Mouse (Mus musculus) MEL (cell line): Measurements from ENCODE around the gene Cacna1c. TPM values are rescaled to one million over a fixed set of nuclear protein-coding genes. Genes with fewer than 3 reads are reported as not detected.

ENCODE experiments used
- DNase-seq: peaks from one replicate; pipeline ENCODE4 v3.0.0; 2011; ENCODE audit warnings: low read depth, low spot score
- H3K27ac ChIP-seq: 2 replicates; pipeline ENCODE4 v1.5.1; 2012; ENCODE audit warnings: low read depth, mild to moderate bottlenecking, control low read depth, low read length, moderate library complexity; ENCODE audit not compliant: control insufficient read depth
- H3K27me3 ChIP-seq, 2 experiments: fragments of 150-350 bp in 1 of 2; sonication (generic) in 1 of 2; 2 replicates each; pipeline ENCODE4 v1.6.1; 2012; ENCODE audit warnings: low read length in 2 of 2, mild to moderate bottlenecking in 2 of 2, improper control_type of control experiment in 1 of 2, moderate library complexity in 1 of 2; ENCODE audit not compliant: insufficient read depth in 2 of 2, control insufficient read depth in 1 of 2
- H3K36me3 ChIP-seq, 2 experiments: 2 replicates each; pipeline ENCODE4 v1.6.1; 2012 to 2014; ENCODE audit warnings: low read length in 2 of 2, improper control_type of control experiment in 1 of 2, inconsistent platforms in 1 of 2, mild to moderate bottlenecking in 1 of 2; ENCODE audit not compliant: insufficient read depth in 2 of 2, control insufficient read depth in 1 of 2
- H3K4me1 ChIP-seq, 2 experiments: fragments of 150-350 bp in 1 of 2; sonication (generic) in 1 of 2; 2 replicates each; pipeline ENCODE4 v1.6.1; 2012; ENCODE audit warnings: low read length in 2 of 2, improper control_type of control experiment in 1 of 2, mild to moderate bottlenecking in 1 of 2; ENCODE audit not compliant: insufficient read depth in 2 of 2, control insufficient read depth in 1 of 2
- H3K4me3 ChIP-seq, 2 experiments: fragments of 150-350 bp in 1 of 2; sonication (generic) in 1 of 2; 2 replicates each; pipeline ENCODE4 v1.5.1; 2012; ENCODE audit warnings: low read depth in 2 of 2, low read length in 2 of 2, mild to moderate bottlenecking in 2 of 2, moderate library complexity in 2 of 2, control low read depth in 1 of 2, improper control_type of control experiment in 1 of 2; ENCODE audit not compliant: control insufficient read depth in 1 of 2, insufficient read depth in 1 of 2
- H3K79me2 ChIP-seq: 2 replicates; pipeline ENCODE4 v1.6.1; 2012; ENCODE audit warnings: mild to moderate bottlenecking, low read length, moderate library complexity; ENCODE audit not compliant: control insufficient read depth, poor library complexity, insufficient read depth
- H3K9ac ChIP-seq: 2 replicates; pipeline ENCODE4 v1.6.1; 2012; ENCODE audit warnings: low read depth, mild to moderate bottlenecking, control low read depth, low read length, moderate library complexity; ENCODE audit not compliant: control insufficient read depth, poor library complexity, severe bottlenecking
- H3K9me3 ChIP-seq: fragments of 150-350 bp; sonication (generic); replicated peaks from 2 replicates; pipeline ENCODE4 v1.6.1; 2012; ENCODE audit warnings: mild to moderate bottlenecking, low read length, improper control_type of control experiment, moderate library complexity; ENCODE audit not compliant: insufficient read depth
- BHLHE40 ChIP-seq: IDR thresholded peaks from 2 replicates; pipeline ENCODE4 v1.6.1; 2012; ENCODE audit warnings: low read depth, mild to moderate bottlenecking, inconsistent platforms, low read length, improper control_type of control experiment, borderline replicate concordance
- CHD1 ChIP-seq: IDR thresholded peaks from 2 replicates; pipeline ENCODE4 v1.6.1; 2012; ENCODE audit warnings: low read depth, mild to moderate bottlenecking, inconsistent platforms, low read length, improper control_type of control experiment
- CTCF ChIP-seq, 3 experiments: IDR thresholded peaks in 2 of 3; conservative IDR thresholded peaks in 1 of 3; 2 replicates each; pipeline ENCODE4 v1.5.1; 2011 to 2012; ENCODE audit warnings: low read length in 3 of 3, low read depth in 2 of 3, mild to moderate bottlenecking in 2 of 3, improper control_type of control experiment in 1 of 3, inconsistent platforms in 1 of 3, mixed read lengths in 1 of 3, moderate library complexity in 1 of 3; ENCODE audit not compliant: control insufficient read depth in 1 of 3, insufficient read depth in 1 of 3, poor library complexity in 1 of 3, severe bottlenecking in 1 of 3
- E2F4 ChIP-seq: IDR thresholded peaks from 2 replicates; pipeline ENCODE4 v1.6.1; 2011; ENCODE audit warnings: low read depth, low read length, improper control_type of control experiment, borderline replicate concordance
- GATA1 ChIP-seq: IDR thresholded peaks from 2 replicates; pipeline ENCODE4 v1.6.1; 2011; ENCODE audit warnings: low read depth, low read length, improper control_type of control experiment
- MAX ChIP-seq: IDR thresholded peaks from 2 replicates; pipeline ENCODE4 v1.6.1; 2011; ENCODE audit warnings: low read length, improper control_type of control experiment
- MXI1 ChIP-seq: IDR thresholded peaks from 2 replicates; pipeline ENCODE4 v1.6.1; 2011; ENCODE audit warnings: mild to moderate bottlenecking, low read depth, low read length, improper control_type of control experiment
- MYC ChIP-seq: IDR thresholded peaks from 2 replicates; pipeline ENCODE4 v1.6.1; 2011; ENCODE audit warnings: low read depth, mild to moderate bottlenecking, low read length, improper control_type of control experiment, moderate library complexity
- POLR2A ChIP-seq, 2 experiments: IDR thresholded peaks; 2 replicates each; pipeline ENCODE4 v1.6.1; 2011 to 2012; ENCODE audit warnings: low read length in 2 of 2, mild to moderate bottlenecking in 2 of 2, control low read depth in 1 of 2, improper control_type of control experiment in 1 of 2, low read depth in 1 of 2, moderate library complexity in 1 of 2; ENCODE audit not compliant: control insufficient read depth in 1 of 2, insufficient read depth in 1 of 2, poor library complexity in 1 of 2
- POLR2AphosphoS5 ChIP-seq: IDR thresholded peaks from 2 replicates; pipeline ENCODE4 v1.6.1; 2012; ENCODE audit warnings: low read depth, borderline replicate concordance, mild to moderate bottlenecking, inconsistent platforms, low read length, moderate library complexity, mixed read lengths
- SMC3 ChIP-seq: IDR thresholded peaks from 2 replicates; pipeline ENCODE4 v1.6.1; 2011; ENCODE audit warnings: low read depth, low read length, improper control_type of control experiment
- TAL1 ChIP-seq: IDR thresholded peaks from 2 replicates; pipeline ENCODE4 v1.6.1; 2012; ENCODE audit warnings: mild to moderate bottlenecking, inconsistent platforms, low read length, moderate library complexity, mixed read lengths
- TBP ChIP-seq: IDR thresholded peaks from 2 replicates; pipeline ENCODE4 v1.8.0; 2011; ENCODE audit warnings: low read depth, low read length, improper control_type of control experiment
- UBTF ChIP-seq: IDR thresholded peaks from 2 replicates; pipeline ENCODE4 v1.6.1; 2012; ENCODE audit warnings: low read depth, mild to moderate bottlenecking, inconsistent platforms, low read length, improper control_type of control experiment, moderate library complexity, borderline replicate concordance; ENCODE audit not compliant: insufficient read depth
- ZC3H11A ChIP-seq: IDR thresholded peaks from 2 replicates; pipeline ENCODE4 v1.6.1; 2012; ENCODE audit warnings: low read depth, mild to moderate bottlenecking, inconsistent platforms, low read length, improper control_type of control experiment
- ZKSCAN1 ChIP-seq: IDR thresholded peaks from 2 replicates; pipeline ENCODE4 v1.6.1; 2012; ENCODE audit warnings: low read depth, mild to moderate bottlenecking, inconsistent platforms, low read length, improper control_type of control experiment, moderate library complexity
- ZNF384 ChIP-seq: IDR thresholded peaks from 2 replicates; pipeline ENCODE4 v1.6.1; 2012; ENCODE audit warnings: low read depth, mild to moderate bottlenecking, inconsistent platforms, low read length, improper control_type of control experiment
- polyA plus RNA-seq, 2 experiments: library from polyadenylated mRNA; stranded (reverse) in 1 of 2; unstranded in 1 of 2; fragments of >175 nt in 1 of 2; fragments of >200 nt in 1 of 2; gene quantifications; 2 replicates each; pipeline versions ENCODE4 v1.2.1 to v1.2.4; 2012; ENCODE audit warnings: low replicate concordance in 2 of 2, low read depth in 1 of 2; ENCODE audit not compliant: insufficient read length in 2 of 2, insufficient read depth in 1 of 2, missing spikeins in 1 of 2
- total RNA-seq: library from RNA; depleted of rRNA; stranded (reverse); fragments of 300-350 nt; gene quantifications from 2 replicates; pipeline ENCODE4 v1.2.3, GENCODE M21; 2012

Gene Cacna1c
- total and polyA plus RNA-seq, 3 experiments = 3.4 to 4.4 TPM; not detected in 1

DNA sequence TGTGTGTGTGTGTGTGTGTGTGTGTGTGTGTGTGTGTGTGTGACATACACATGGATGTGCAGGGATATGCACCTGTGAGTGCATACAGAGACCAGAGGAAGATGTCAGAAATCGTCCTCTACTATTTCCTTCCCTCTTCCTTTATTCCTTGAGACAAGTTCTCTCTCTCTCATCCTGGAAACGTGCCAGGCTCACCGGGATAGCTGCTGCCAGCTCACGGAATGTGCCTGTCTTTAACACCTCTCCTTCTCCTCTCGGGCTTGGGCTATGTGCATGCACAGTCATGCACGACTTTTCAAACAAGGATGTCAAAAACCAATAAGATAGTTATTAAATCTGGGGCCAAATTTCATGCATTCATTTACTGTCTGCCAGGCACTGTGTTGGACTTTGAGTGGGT is 8.6 kb downstream of the Cacna1c start:
- Histone ChIP-seq H3K27me3 (no peaks in the 10 kb centered on the region), H3K36me3 (peaks cover 0 to 2% of the 10 kb centered on the region in 2 experiments; a peak in 1 of 4 replicates), H3K27ac (no peak overlapping the region), H3K9me3 (no peaks in the 10 kb centered on the region), H3K79me2 (no peaks in the 10 kb centered on the region), H3K4me3 (no peak overlapping the region), H3K9ac (no peak overlapping the region), H3K4me1 (no peaks in the 10 kb centered on the region)
- no peak for DNase-seq
- TF ChIP-seq ZNF384 (no peak), ZKSCAN1 (no peak), E2F4 (no peak), ZC3H11A (no peak), CHD1 (no peak), TAL1 (no peak), MXI1 (no peak), MYC (no peak), BHLHE40 (no peak), UBTF (no peak), SMC3 (no peak), POLR2A (IDR thresholded peaks at IDR 0.05; ENCODE audit: control insufficient read depth in 1 of 2, insufficient read depth in 1 of 2, low read depth in 1 of 2, low read length in 2 of 2, poor library complexity in 1 of 2) (no peak), GATA1 (no peak)

GRCm38 (mm10) chr6:119186658-119187057 is 9.6 kb downstream of the Cacna1c start:
- no peak for DNase-seq
- Histone ChIP-seq H3K36me3 (peaks cover 0 to 2% of the 10 kb centered on the region in 2 experiments; a peak in 1 of 4 replicates), H3K9me3 (no peaks in the 10 kb centered on the region), H3K4me3 (no peak overlapping the region), H3K79me2 (no peaks in the 10 kb centered on the region), H3K9ac (no peak overlapping the region), H3K27me3 (no peaks in the 10 kb centered on the region), H3K4me1 (no peaks in the 10 kb centered on the region), H3K27ac (no peak overlapping the region)
- TF ChIP-seq CHD1 (no peak), TAL1 (no peak), SMC3 (peak; percentile 25; the same call in 1 of the 2 replicates), TBP (no peak), CTCF (IDR thresholded peaks at IDR 0.05 in 2 of 3, conservative IDR thresholded peaks at IDR 0.05 in 1 of 3; ENCODE audit: control insufficient read depth in 1 of 3, insufficient read depth in 1 of 3, low read depth in 2 of 3, low read length in 3 of 3, poor library complexity in 1 of 3, severe bottlenecking in 1 of 3) (peak in 2 of 3 experiments; percentile 12 to 34; a peak in 3 of 6 replicates), MAX (no peak), POLR2AphosphoS5 (no peak), BHLHE40 (no peak), GATA1 (no peak), UBTF (no peak)
